14 mouse cellular contexts compared by ENCODE assay signal in genomic region chr14:12162331-12162854, GRCm38 (mm10).
A peak's percentile ranks its signal among the peaks of the same experiment; 100 is the strongest.
DNase-seq lines count a peak whose midpoint lies in the region; ATAC-seq and TF ChIP-seq lines count a peak whose summit lies in the region.
"Had no signal": no experiment of that assay in that cellular context is flagged by ENCODE, and none has a peak within 500 bp of the region (broad histone marks: within the 10 kb centered on the region; RNA-seq: fewer than 3 reads in every experiment).

No protein-coding gene starts in this region.

- H3K27me3 ChIP-seq in neural tube, embryonic 14.5 days (ENCODE audit: control insufficient read depth, insufficient read depth, low read length): no peaks in the 10 kb centered on the region
- H3K27me3 ChIP-seq in forebrain, postnatal 0 days (ENCODE audit: insufficient read depth, low read length): no peaks in the 10 kb centered on the region
- no peaks in the 10 kb centered on the region for H3K27me3 ChIP-seq in limb, embryonic 13.5 days
- H3K27me3 ChIP-seq: heart, embryonic 15.5 days; hindbrain, embryonic 15.5 days; liver, embryonic 12.5 days had no signal

- no peak overlapping the region for H3K4me2 ChIP-seq in neural tube, embryonic 14.5 days (ENCODE audit: low read depth, low read length)
- H3K4me2 ChIP-seq in forebrain, postnatal 0 days (ENCODE audit: low read depth): no peak overlapping the region
- no peak overlapping the region for H3K4me2 ChIP-seq in limb, embryonic 13.5 days (replicated peaks)
- H3K4me2 ChIP-seq: heart, embryonic 15.5 days; hindbrain, embryonic 15.5 days; liver, embryonic 12.5 days had no signal

- WGBS in neural tube, embryonic 14.5 days: 52% methylated on average over 5 of the region's 5 CpGs
- WGBS in forebrain, postnatal 0 days: 47% methylated on average over 5 of the region's 5 CpGs
- 70% methylated on average over 5 of the region's 5 CpGs for WGBS in limb, embryonic 13.5 days

- peak overlapping the region; percentile 16; the same call in 1 of the 2 replicates for H3K27ac ChIP-seq in layer of hippocampus, adult 2 months
- no peak overlapping the region for H3K27ac ChIP-seq in neural tube, embryonic 14.5 days (ENCODE audit: low read depth, low read length)
- no peak overlapping the region for H3K27ac ChIP-seq in forebrain, postnatal 0 days (ENCODE audit: low read depth, low read length)
- peak overlapping the region; percentile 44; the same call in 1 of the 2 replicates for H3K27ac ChIP-seq in limb, embryonic 13.5 days
- H3K27ac ChIP-seq: heart, embryonic 15.5 days; hindbrain, embryonic 15.5 days; liver, embryonic 12.5 days had no signal

- DNase-seq in layer of hippocampus, adult 2 months (ENCODE audit: low spot score in 2 of 2): no peak
- no peak for DNase-seq in layer of hippocampus, postnatal 10 days (ENCODE audit: low spot score in 2 of 2)
- no peak for DNase-seq in neural tube, embryonic 10.5 days (ENCODE audit: extremely low spot score, low spot score)
- DNase-seq in forebrain, postnatal 0 days: no peak
- no peak for DNase-seq in retina, embryonic 14.5 days (ENCODE audit: low spot score)
- no peak for DNase-seq in c-Kit-positive CD71-positive TER-119-positive erythroid progenitor cells, embryonic 14.5 days (ENCODE audit: low spot score)
- DNase-seq: cerebellum, adult 11 months; lung, postnatal 36 days; thymus, postnatal 25 days had no signal

- no peak overlapping the region for H3K4me3 ChIP-seq in layer of hippocampus, adult 2 months
- no peak overlapping the region for H3K4me3 ChIP-seq in neural tube, embryonic 14.5 days (ENCODE audit: low read depth, low read length)
- H3K4me3 ChIP-seq in forebrain, postnatal 0 days (ENCODE audit: low read depth, low read length): no peak overlapping the region
- H3K4me3 ChIP-seq in limb, embryonic 13.5 days: no peak overlapping the region
- H3K4me3 ChIP-seq: heart, embryonic 15.5 days; hindbrain, embryonic 15.5 days; liver, embryonic 12.5 days had no signal

- H3K4me1 ChIP-seq in neural tube, embryonic 14.5 days (ENCODE audit: control insufficient read depth, insufficient read depth, low read length): no peaks in the 10 kb centered on the region
- 0 out of 2 replicates have a peak, but pooled peaks cover 11% of the 10 kb centered on the region for H3K4me1 ChIP-seq in forebrain, postnatal 0 days (ENCODE audit: insufficient read depth)
- peaks cover 26% of the 10 kb centered on the region for H3K4me1 ChIP-seq in limb, embryonic 13.5 days
- H3K4me1 ChIP-seq: heart, embryonic 15.5 days; liver, embryonic 12.5 days had no signal

- H3K9me3 ChIP-seq in neural tube, embryonic 14.5 days (ENCODE audit: control insufficient read depth, low read length): no peaks in the 10 kb centered on the region
- no peaks in the 10 kb centered on the region for H3K9me3 ChIP-seq in forebrain, postnatal 0 days (ENCODE audit: low read length)
- H3K9me3 ChIP-seq in limb, embryonic 13.5 days: no peaks in the 10 kb centered on the region
- H3K9me3 ChIP-seq: heart, embryonic 15.5 days; hindbrain, embryonic 15.5 days; liver, embryonic 12.5 days had no signal

- H3K9ac ChIP-seq in neural tube, embryonic 14.5 days (replicated peaks; ENCODE audit: low read depth, low read length): no peak overlapping the region
- H3K9ac ChIP-seq in forebrain, postnatal 0 days: no peak overlapping the region
- H3K9ac ChIP-seq in limb, embryonic 13.5 days: no peak overlapping the region
- H3K9ac ChIP-seq: heart, embryonic 15.5 days; hindbrain, embryonic 15.5 days; liver, embryonic 12.5 days had no signal

- no peaks in the 10 kb centered on the region for H3K36me3 ChIP-seq in neural tube, embryonic 14.5 days (ENCODE audit: control insufficient read depth, insufficient read depth, low read length)
- H3K36me3 ChIP-seq in forebrain, postnatal 0 days (ENCODE audit: insufficient read depth): no peaks in the 10 kb centered on the region
- no peaks in the 10 kb centered on the region; the same call in none of the 2 replicates for H3K36me3 ChIP-seq in limb, embryonic 13.5 days
- H3K36me3 ChIP-seq: heart, embryonic 15.5 days; hindbrain, embryonic 15.5 days; liver, embryonic 12.5 days had no signal

- no peak for TF ChIP-seq CTCF in layer of hippocampus, adult 2 months (conservative IDR thresholded peaks at IDR 0.05)
- TF ChIP-seq CTCF in forebrain, postnatal 0 days (IDR thresholded peaks at IDR 0.05; ENCODE audit: low read depth): no peak

- ATAC-seq in neural tube, embryonic 14.5 days (ENCODE audit: low read depth): peak; percentile 23; the same call in 1 of the 2 replicates
- ATAC-seq in forebrain, postnatal 0 days: peak; percentile 30
- ATAC-seq in limb, embryonic 13.5 days (ENCODE audit: low FRiP score, low read depth): 0 out of 2 replicates have a peak, but pooled peaks have one; percentile 20
- ATAC-seq: liver, embryonic 12.5 days had no signal

Comparison
In these comparisons a context has a peak if more than half of its experiments do, and no peak if none do; other contexts are left out.
1. H3K27ac ChIP-seq: peak in layer of hippocampus, adult 2 months (single experiment) and limb, embryonic 13.5 days (single experiment); none in neural tube, embryonic 14.5 days (single experiment) and forebrain, postnatal 0 days (single experiment).
2. Peak in every context shown above with its lines, with median percentiles within 50 percentile points of each other: ATAC-seq.